Mouse (Mus musculus) gastrocnemius, postnatal 14 days (tissue): Measurements from ENCODE around the gene Adamtsl3. TPM values are rescaled to one million over a fixed set of nuclear protein-coding genes. Genes with fewer than 3 reads are reported as not detected.
"Not testable (repeated sequence)": the region's sequence is repeated elsewhere in the genome, so short reads cannot be mapped to it uniquely, and the experiment has no call there.

Experiments used
- DNase-seq: peaks from one replicate; pipeline ENCODE4 v3.0.0; 2021; ENCODE audit warnings: mixed read lengths
- intact Hi-C: fragments of 180-260 bp; cut with DNase I; formaldehyde crosslinking; loops from one replicate; pipeline ENCODE4 v1.15.1; 2025; ENCODE audit warnings: low total_unique reads
- total RNA-seq, 2 experiments: library from RNA; stranded (reverse); gene quantifications; 2 replicates each; pipeline ENCODE4 v1.2.3; 2021

The Adamtsl3 gene
- total RNA-seq, 2 experiments from 2014 or later = 7.4 to 8.1 TPM

DNA sequence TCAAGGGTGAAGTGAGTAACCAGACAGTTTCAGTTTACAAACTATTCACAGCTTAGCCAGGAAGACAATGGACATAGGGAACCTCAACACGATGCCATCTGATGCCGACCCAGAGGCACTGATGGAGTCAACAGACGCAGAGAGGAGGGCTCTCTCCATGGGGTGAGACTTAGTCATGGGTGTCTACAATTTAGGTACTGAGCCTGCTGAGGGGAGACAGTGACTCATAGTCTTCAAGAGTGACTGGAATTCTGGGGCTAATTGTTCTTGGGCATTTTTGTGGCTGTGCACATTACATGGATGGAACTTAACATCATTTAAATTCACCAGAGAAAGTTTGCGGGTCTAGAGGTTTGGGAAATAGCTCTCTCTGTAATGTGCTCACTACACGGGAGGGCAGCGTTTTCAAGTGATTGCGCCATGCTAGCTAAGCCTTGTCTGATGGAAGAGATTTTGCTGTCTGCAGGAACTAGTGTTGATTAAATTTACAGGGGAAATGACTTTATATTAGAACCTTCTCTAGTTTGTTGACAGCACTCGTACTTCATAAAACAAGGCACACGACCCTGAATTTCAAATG lies 70.1 kb downstream of the Adamtsl3 start:
- no peak for DNase-seq
- intact Hi-C loops = no loop called here

DNA sequence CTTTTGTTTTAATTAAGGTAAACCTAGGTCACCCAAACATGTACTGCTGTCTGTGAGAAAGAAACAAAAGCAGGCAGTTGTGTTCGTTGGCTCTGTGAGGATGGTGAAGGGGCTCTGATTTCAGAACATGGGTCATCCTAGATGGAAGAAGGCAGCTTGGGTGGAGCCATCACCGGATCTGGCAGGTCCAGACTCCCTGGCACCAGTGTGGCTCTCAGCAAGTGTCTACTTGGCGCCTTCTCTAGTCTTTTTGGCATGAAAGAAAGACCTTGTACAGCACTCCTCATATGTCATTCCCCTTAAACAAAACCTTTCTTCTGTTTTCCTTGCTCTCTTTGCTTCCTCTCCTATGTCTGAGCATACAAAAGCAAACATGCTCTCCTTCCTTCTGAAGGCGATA lies 75.5 kb downstream of the Adamtsl3 start:
- intact Hi-C loops = no loop called here
- no peak for DNase-seq

DNA sequence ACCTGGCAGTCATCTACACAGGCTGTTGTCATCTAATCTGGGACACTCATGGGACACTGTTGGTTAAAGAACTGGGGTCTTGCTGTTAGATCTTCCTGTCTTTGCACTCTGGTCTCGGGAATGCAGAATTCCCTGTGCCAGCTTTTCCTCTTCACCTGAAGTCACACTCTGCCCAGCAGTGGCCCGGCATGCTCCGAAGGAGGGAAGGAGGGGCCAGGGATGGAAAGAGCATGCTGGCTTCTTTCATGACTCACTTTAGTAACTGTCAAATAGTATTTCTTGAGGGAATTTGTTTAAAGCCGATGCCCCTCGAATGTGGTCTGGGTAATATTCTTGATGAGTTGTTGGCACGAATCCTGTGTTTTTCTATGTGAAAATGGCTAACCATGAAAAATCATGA lies 81.2 kb downstream of the Adamtsl3 start:
- no peak for DNase-seq
- intact Hi-C loops = no loop called here

DNA sequence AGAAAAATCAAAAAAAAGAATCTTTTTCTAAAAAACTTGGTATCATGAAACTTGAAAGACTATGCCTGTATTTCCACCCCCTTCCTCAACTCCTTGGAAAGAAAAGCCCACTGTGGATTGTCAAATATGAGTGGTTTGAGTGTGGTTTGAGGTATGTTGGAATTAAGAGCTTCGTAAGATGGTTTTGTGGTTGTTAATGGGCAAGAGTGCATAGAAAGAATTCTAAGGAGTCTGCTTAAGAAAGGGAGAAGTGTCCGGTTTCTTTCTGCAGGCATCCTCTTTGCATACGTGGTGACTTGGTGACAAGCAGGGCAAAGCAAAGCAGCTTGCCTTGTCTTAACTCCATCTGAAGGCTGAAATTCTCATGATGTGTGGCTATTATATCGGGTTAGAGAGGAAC lies 81.6 kb downstream of the Adamtsl3 start:
- intact Hi-C loops = no loop called here

DNA sequence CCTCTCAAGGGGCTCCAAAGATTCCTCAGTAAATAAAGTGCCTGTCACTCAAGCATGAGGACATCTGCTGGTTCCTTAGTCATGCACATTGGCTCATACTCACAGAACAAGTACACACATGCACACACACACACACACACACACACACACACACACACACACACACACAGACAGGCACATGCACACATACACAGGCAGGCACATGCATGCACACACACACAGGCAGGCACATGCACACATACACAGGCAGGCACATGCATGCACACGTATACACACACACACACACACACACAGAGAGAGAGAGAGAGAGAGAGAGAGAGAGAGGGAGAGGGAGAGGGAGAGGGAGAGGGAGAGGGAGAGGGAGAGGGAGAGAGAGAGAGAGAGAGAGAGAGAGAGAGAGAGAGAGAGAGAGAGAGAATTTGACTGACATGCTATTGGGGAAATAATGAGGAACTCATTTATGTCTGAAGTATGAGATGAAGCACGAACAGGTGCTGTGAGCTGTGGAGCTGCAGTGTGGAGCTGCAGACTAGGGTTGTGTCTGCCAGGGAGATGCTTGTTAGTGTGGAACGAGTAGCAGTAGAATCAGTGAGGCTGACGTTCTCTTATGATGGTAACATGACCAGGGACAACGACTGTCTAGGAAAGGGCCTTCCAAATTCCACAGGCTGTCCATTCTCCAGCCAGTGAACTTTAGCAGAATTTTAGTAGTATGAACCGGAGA lies 85.0 kb downstream of the Adamtsl3 start:
- not testable (repeated sequence) for DNase-seq

More for the DNA sequence above, 81.6 kb downstream of the Adamtsl3 start:
- DNase-seq = no peak

DNA sequence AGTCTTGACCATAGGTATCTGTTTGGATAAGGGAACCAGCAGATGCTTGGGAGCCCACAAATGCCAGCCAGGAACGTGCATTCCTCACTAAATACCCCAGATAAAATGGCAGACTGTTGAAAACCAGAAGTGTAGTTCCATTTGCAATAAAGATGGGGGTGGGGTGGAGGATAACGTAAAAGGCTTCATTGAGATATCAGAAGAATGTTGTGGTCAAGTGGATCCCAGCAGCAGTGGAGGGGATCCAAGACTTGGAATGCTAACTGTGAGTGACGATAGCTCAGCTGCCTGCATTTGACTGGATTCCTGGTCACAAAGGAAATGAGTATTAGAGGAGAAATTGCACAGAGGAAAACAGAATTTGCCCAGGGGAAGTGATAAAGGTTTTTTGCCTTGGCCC lies 87.1 kb downstream of the Adamtsl3 start:
- no peak for DNase-seq
- intact Hi-C loops = no loop called here

More for the DNA sequence above, 85.0 kb downstream of the Adamtsl3 start:
- intact Hi-C loops = not testable (repeated sequence)

DNA sequence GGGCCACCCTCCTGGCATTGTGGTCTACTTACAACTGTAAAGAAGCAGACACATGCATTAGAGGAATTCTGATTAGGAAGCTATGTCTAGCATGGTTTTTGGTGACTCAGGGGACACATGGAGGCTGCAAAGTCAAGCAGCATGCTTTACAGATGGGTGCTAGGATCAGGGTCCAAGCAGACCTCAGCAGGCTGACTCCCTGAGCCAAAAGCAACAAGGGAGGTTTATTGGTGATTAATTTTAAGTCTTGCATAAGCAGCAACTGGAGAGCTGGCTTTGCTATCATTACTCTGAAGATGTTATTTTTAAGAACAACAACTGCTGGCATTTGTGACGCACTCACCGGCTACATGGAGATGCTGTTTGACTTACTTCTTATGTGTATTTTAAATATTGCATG lies 88.1 kb downstream of the Adamtsl3 start:
- no peak for DNase-seq
- intact Hi-C loops = no loop called here

DNA sequence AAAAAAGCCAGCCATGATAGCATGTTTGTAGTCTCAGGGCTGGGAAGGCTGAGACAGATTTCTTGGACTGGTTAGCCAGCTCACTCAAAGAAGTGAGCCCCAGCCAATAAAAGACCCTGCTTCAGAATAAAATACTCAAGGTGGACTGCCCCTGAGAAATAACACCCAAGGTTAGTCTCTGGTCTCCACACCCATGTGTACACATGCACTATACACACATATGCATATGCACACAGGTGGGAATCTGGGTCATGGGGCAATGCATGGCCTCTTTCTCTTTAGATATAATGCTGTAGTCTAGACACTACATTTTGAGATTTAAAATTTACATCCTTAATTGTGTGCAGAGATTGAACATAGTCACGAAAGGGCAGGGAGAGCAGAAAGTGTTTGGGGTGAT lies 88.8 kb downstream of the Adamtsl3 start:
- DNase-seq = no peak
- intact Hi-C loops = no loop called here

DNA sequence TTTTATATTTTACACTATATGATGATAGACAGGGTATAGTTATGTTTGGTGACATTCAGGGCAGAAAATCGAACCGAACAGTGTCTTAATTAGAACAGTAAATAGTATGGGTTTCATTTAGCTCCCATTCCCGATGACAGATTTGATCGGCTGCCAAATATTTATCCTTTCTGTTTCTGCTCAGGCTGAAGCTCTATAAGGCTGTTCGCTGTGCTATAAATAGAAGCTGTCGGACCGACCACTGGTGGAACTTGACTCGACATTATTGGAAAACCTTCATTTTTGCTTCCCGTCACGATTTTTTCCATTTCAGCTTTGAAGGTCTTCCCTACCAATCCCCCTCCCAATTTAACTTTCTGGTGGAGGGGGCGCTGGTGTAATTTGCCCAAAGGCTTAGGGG lies 89.9 kb downstream of the Adamtsl3 start:
- DNase-seq = no peak
- intact Hi-C loops = no loop called here

DNA sequence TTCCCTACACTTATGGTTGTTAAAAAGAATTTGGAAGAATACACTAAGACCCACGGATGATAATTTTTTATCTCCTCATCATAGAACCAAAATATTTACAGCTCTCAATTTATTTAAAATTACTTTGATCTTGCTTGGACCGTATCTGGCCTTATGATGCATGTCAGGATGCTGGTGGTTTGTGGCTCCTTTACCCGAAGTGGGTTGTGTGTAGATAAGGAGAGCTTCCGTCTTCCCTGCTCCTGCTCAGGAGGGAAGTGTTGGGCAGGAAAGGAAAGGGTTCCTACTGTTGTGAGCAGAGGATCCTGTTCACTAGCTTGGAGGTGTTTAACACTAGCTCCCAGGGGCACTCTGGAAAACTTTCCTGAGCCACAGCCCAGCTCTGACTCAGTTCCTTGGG lies 94.0 kb downstream of the Adamtsl3 start:
- intact Hi-C loops = no loop called here
- no peak for DNase-seq

DNA sequence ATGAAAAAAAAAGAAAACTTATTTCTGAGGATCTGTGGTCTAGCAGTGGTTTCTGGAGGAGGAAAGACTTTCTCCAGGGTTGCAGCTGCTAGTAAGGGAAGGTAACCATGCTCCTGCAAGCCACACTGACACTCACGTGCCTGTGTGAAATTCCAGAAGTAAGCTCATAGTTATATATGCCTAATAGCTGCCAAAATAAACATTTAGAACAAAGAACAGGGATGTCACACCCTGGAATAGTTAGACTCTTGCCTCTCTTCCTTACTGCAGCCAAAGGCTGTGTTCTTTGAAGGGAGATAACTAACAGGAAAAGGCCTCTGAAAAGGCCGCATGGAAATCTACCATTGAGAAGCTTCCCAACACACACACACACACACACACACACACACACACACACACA lies 96.1 kb downstream of the Adamtsl3 start:
- intact Hi-C loops = no loop called here
- DNase-seq = no peak

DNA sequence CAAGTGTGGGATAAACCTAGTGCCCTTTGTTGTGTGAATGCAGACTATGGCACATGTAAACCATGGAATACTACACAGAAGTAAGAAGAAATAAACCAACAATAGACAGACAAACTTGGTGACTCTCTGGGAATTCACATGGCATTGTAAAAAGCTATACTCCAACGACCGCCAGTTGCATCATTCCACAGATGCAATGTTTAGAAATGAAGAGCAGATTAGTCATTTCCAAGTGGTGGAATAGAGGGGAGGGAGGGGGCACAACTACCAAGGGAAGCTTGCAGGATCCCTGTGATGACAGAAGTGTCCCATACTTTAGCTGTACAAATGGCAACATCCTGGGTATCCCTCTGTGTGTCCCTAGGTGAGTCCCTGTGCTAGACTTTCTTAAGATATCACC lies 97.7 kb downstream of the Adamtsl3 start:
- intact Hi-C loops = no loop called here
- DNase-seq = no peak

DNA sequence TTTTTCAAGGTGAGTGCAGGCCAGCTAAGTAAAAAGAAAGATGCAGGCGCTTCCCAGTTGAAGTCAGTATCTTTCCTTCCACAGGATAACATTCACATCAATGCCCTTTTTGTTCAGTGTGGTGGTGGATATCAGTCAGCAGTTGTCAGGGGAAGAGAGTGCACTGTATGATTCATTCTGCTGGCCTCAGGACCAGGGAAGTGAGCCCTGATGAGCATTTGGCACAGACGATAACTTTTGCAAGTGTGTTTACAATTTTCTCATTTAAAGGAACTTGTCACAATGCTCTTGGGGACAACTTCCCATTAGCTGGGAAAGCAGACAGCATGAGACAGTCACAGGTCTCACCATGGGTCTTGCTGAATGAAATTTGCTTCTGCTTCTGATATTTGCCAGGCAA lies 122.9 kb downstream of the Adamtsl3 start:
- peak; percentile 8 for DNase-seq
- intact Hi-C loops = no loop called here

DNA sequence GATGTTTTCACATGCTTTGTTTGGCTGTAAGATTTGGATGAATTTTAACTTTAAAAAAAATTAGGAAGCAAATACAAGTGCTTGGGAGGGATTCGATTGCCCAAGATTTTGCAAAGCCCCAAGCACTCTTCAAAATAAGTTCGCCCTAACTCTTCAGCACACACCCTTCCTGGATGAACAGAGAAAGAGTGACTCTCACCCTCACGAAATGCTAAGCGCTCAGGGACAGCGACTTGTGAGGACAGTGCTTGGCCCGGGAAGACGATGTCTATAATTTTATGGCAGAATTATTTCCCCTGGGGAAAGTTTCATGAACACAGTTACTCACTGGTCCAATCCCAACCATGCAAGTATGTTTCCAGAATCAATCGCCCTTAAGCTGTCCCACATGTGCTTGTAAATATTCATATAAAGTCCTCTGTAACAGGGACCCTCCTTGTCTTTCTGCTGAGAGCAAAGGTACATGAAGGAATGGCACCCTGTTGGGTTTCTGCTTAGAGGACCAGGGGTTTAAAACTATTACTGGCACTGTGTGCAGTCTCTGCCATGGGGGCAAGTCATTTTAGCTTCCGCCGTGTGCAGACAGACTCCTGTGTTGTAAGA lies 127.5 kb downstream of the Adamtsl3 start:
- DNase-seq = peak; percentile 9
- intact Hi-C loops = no loop called here

DNA sequence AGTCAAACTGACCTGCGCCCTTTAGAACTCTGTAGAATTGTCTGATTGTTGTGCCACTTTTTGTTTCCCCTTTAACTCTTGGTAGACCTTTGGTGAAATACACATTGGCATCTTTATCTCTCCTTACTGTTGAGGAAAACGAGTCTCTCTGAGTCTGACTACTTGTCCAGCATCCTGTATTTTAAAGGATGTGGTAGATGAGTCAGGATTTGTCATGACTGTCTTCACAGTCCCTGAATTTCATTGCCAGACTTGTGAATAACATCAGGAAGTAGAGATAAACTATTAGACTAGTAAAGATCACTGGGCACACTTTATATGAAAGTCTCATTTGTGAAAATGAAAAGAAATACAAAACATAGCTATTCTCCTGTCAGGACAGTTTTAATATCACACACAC lies 128.9 kb downstream of the Adamtsl3 start:
- DNase-seq = no peak
- intact Hi-C loops = no loop called here

DNA sequence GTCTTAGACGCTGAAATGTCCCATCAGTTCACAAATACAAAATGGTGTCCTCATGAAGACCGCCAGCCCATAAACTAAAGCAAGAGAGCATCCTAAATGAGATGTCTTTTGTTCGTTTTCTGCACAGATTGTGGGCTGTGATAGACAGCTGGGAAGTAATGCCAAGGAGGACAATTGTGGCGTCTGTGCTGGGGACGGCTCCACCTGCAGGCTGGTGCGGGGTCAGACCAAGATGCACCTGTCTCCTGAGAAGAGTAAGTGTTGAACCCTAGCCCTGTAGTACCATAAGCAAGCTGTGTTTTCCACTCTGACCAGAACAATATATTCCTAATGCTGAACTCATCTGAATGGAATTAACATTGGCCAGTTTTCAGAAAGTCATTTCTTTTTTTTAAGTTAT lies 129.9 kb downstream of the Adamtsl3 start:
- intact Hi-C loops = no loop called here

DNA sequence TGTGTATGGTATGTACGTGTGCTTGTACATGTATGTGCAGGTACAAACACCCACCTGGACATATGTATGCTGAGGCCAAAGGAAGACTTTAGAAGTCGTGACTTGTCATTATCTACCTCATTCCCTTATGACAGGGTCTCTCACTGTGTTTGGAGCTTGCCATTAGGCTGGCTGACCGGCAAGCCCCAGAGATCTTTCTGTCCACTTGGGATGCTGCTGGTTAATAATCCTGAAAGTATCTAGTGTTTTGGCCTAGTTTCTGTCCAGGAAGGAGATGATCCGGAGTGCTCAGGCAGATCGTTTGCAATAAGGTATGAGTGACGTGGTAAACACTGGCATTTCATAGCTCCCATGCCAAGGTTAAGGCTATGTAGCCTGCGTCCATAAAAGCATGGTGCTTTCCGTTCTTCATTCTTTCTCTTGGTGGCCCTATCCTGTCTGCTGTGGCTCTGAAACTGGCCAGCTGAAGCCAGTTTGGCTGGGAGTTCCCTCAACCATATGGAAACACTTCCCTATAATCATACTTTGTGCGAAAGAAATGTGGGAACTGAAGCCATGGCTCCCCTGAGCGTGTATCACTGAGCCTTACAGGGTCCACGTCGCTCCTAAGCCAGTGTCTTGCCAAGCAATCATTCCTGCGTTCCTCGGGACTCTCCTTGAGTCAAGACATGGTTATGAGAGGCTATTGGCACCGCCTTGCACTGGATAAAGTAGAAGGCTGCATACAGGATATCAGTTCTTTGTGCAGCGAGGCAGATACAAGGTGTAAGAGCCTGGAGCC lies 141.1 kb downstream of the Adamtsl3 start:
- intact Hi-C loops = no loop called here
- no peak for DNase-seq

More for the DNA sequence above, 129.9 kb downstream of the Adamtsl3 start:
- DNase-seq = no peak

DNA sequence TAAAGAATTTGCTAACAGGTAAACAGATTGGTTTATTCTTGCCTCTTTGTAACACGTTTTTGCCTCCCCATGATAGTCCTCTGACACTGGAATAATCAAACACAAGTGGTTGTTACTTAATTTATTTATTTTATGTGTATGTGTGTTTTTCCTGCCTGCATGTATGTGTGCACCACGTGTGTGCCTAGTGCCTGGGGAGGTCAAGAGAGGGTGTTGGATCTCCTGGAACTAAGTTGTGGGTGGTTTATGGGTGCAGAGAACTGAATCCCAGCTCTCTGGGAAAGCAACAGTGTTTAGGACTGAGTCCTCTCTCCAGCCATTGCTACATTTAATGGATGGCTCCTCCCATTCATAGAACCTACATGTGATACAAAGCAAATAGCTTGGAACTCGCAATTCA lies 143.0 kb downstream of the Adamtsl3 start:
- intact Hi-C loops = no loop called here
- no peak for DNase-seq

DNA sequence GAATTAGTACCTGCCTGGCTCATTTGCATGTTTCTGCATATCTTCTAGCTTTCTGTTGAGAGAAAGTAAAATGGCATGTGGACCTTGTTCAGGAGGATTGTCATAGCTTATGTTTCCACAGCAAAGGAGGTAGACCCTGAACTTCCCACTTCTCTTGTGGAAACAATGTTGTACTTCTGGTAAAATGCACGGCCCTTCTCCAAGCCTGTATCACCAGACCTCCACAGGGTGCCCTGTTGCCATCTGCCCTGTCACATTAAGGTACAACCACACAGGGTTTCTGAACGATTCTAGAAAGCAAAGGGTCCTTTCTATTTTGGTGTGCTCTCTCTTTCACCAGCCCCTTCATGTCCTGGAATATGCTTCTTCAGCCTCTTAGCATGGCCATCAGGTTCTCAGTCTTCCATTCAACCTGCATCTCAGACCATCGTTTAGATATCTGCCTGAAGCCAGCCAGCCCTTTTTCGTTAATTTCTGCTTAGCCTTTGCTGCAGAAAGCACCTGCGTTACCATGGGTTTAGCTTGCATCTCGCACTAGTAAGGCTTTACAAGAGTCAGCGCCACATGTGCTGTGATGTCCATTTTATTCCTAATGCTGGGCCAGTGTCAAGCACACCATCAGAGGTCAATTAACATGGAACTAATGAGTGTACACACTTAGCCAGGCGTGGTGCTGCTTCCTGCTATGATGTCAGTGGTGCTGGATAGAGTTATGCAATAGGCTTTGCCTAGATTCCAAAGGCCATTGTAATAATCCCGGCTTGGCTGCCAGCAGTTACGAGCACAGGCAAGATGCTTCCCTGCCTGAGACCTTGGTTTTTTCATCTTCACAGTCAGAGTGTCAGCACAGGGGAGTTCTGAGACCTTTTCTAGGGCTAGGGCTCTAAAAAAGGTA lies 143.6 kb downstream of the Adamtsl3 start:
- peak; percentile 55 for DNase-seq
- intact Hi-C loops = no loop called here
